Mouse (Mus musculus) stomach, embryonic 14.5 days (tissue): ENCODE results near the gene Naa11. TPM values are rescaled to one million over a fixed set of nuclear protein-coding genes. Genes with fewer than 3 reads are reported as not detected.

Experiments used
- polyA plus RNA-seq: library from polyadenylated mRNA; unstranded; fragments of >200 nt; fragmentation: Nextera tagmentation; extraction: Ambion mirVana; gene quantifications from 2 replicates; pipeline ENCODE4 v1.2.1, GENCODE M21; 2014

Naa11 gene
- polyA plus RNA-seq, 1 experiment from 2014 or later, result 0.07 TPM

Other genes starting within 250 kb of the Naa11 start
- not detected in 2 replicates for gene Gk2, start 64.6 kb upstream of the Naa11 start, polyA plus RNA-seq